23 mouse cellular contexts compared by ENCODE assay signal in genomic region chr6:28656511-28656910, GRCm38 (mm10).
DNase-seq lines count a peak whose midpoint lies in the region; ATAC-seq and TF ChIP-seq lines count a peak whose summit lies in the region.
"Had no signal": no experiment of that assay in that cellular context is flagged by ENCODE, and none has a peak within 500 bp of the region (broad histone marks: within the 10 kb centered on the region; RNA-seq: fewer than 3 reads in every experiment).

No protein-coding gene starts in this region.

- no peak for TF ChIP-seq POLR2A in lung, adult 2 months (IDR thresholded peaks at IDR 0.05; ENCODE audit: borderline replicate concordance, extremely low read depth, low read depth, low read length)

- peak; percentile 20; the same call in 1 of the 2 replicates for ATAC-seq in cerebellum, adult (ENCODE audit: insufficient number of reproducible peaks, low FRiP score, low TSS enrichment)
- ATAC-seq: activated CD4-positive, CD25-positive, alpha-beta regulatory T cell, adult 4 months; forebrain, embryonic 13.5 days; forebrain, embryonic 16.5 days; intestine, postnatal 0 days had no signal

- no peaks in the 10 kb centered on the region for H3K4me1 ChIP-seq in lung, adult 2 months (ENCODE audit: control insufficient read depth, insufficient read depth, low read length)
- H3K4me1 ChIP-seq: heart, embryonic 12.5 days had no signal

- DNase-seq in cerebellum, adult 8-10 months = no peak
- peak; percentile 59 to 67 for DNase-seq in cerebellum, postnatal 10 days
- no peak for DNase-seq in cerebellum, adult 9-10 months
- peak; percentile 50 to 55 for DNase-seq in cerebellum, postnatal 14 days
- DNase-seq in frontal cortex, postnatal 14 days (ENCODE audit: low spot score in 2 of 2) = no peak
- DNase-seq in lung, adult 2 months = no peak
- DNase-seq: adrenal gland, adult 8-10 months; adrenal gland, postnatal 25 days; gastrocnemius, adult 2 months; gastrocnemius, postnatal 14 days; heart, adult 11 months; heart, postnatal 10 days; heart, postnatal 36 days; kidney, adult 2 months had no signal

- no peak for TF ChIP-seq CTCF in lung, adult 2 months (IDR thresholded peaks at IDR 0.05; ENCODE audit: insufficient read depth, low read length)

- 99% methylated on average over 5 of the region's 5 CpGs for WGBS in lung, adult 2 months

- H3K4me3 ChIP-seq in lung, adult 2 months (replicated peaks; ENCODE audit: extremely low read depth, low read depth, low read length) = no peak overlapping the region
- H3K4me3 ChIP-seq: forebrain, embryonic 10.5 days; forebrain, embryonic 13.5 days; gastrocnemius, adult 2 months; heart, embryonic 12.5 days; heart, embryonic 15.5 days; hindbrain, embryonic 10.5 days had no signal

Comparison
In these comparisons a context has a peak if more than half of its experiments do, and no peak if none do; other contexts are left out.
1. DNase-seq: peak in cerebellum, postnatal 10 days (2 of 2) and cerebellum, postnatal 14 days (2 of 2); none in cerebellum, adult 8-10 months (single experiment), cerebellum, adult 9-10 months (single experiment), frontal cortex, postnatal 14 days (0 of 2) and lung, adult 2 months (single experiment).